Mouse (Mus musculus): ENCODE measurements at regions not wholly inside any gene's neighbourhood (a gene's known extent, or its start where the extent isn't known, plus 50 kb on each side); places are given as distances from the start of the nearest gene placed in this dataset.

- WGBS: 73% methylated on average over 6 of the region's 6 CpGs
- H3K4me3 ChIP-seq (ENCODE audit: low read length): no peak overlapping the region
- no peaks in the 10 kb centered on the region for H3K27me3 ChIP-seq (ENCODE audit: control insufficient read depth, insufficient read depth, low read length)
- no peak overlapping the region for H3K9ac ChIP-seq (ENCODE audit: low read depth, low read length)
- ATAC-seq (ENCODE audit: low FRiP score, low TSS enrichment): no peak
- H3K9me3 ChIP-seq (ENCODE audit: control insufficient read depth, low read length): no peaks in the 10 kb centered on the region
- no peak overlapping the region for H3K4me2 ChIP-seq (replicated peaks; ENCODE audit: low read depth, low read length)
- H3K4me1 ChIP-seq (ENCODE audit: control insufficient read depth, insufficient read depth, low read length): no peaks in the 10 kb centered on the region
- no peaks in the 10 kb centered on the region for H3K36me3 ChIP-seq (ENCODE audit: control insufficient read depth, insufficient read depth, low read length)
- H3K27ac ChIP-seq (ENCODE audit: low read depth, low read length): no peak overlapping the region
Measured at GRCm38 (mm10) chr5:118891131-118891530, 330.7 kb downstream of the Med13l start.

DNA sequence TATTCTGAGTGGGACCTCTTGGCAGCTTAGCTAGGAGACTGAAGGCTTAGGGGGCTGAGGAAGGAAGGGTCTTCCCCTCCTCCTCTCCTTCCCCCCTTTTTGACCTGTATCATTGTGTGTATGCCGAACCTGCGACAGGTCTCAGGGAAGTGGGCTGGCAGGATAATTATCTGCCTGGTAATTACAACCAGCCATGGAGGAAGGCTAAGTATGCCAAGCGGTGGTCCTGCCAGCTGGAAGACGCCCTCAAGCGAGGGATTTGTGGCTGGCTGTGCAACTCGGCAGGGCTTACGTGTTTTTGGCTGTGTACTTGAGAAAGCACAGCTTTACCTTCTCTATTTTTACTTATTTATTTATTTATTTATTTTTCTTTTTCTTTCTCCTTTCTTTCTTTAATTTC, 347.7 kb downstream of the Med13l start:
- Histone ChIP-seq H3K27me3 (ENCODE audit: control insufficient read depth, insufficient read depth, low read length) (no peaks in the 10 kb centered on the region), H3K27ac (ENCODE audit: low read depth, low read length) (no peak overlapping the region), H3K9me3 (ENCODE audit: control insufficient read depth, low read length) (peaks cover 6% of the 10 kb centered on the region), H3K4me1 (ENCODE audit: control insufficient read depth, insufficient read depth, low read length) (no peaks in the 10 kb centered on the region), H3K4me3 (ENCODE audit: low read length) (no peak overlapping the region), H3K36me3 (ENCODE audit: control insufficient read depth, insufficient read depth, low read length) (no peaks in the 10 kb centered on the region), H3K4me2 (replicated peaks; ENCODE audit: low read depth, low read length) (no peak overlapping the region), H3K9ac (ENCODE audit: low read depth, low read length) (no peak overlapping the region)
- WGBS: 67% methylated on average over 7 of the region's 7 CpGs
- no peak for ATAC-seq (ENCODE audit: low FRiP score, low TSS enrichment)

GRCm38 (mm10) chr5:118909756-118910155, 349.3 kb downstream of the Med13l start:
- ATAC-seq (ENCODE audit: low FRiP score, low TSS enrichment): no peak
- Histone ChIP-seq H3K4me2 (replicated peaks; ENCODE audit: low read depth, low read length) (no peak overlapping the region), H3K36me3 (ENCODE audit: control insufficient read depth, insufficient read depth, low read length) (no peaks in the 10 kb centered on the region), H3K4me1 (ENCODE audit: control insufficient read depth, insufficient read depth, low read length) (no peaks in the 10 kb centered on the region), H3K4me3 (ENCODE audit: low read length) (no peak overlapping the region), H3K9me3 (ENCODE audit: control insufficient read depth, low read length) (no peaks in the 10 kb centered on the region), H3K9ac (ENCODE audit: low read depth, low read length) (no peak overlapping the region), H3K27ac (ENCODE audit: low read depth, low read length) (no peak overlapping the region), H3K27me3 (ENCODE audit: control insufficient read depth, insufficient read depth, low read length) (no peaks in the 10 kb centered on the region)
- WGBS: 80% methylated on average over 6 of the region's 6 CpGs

DNA sequence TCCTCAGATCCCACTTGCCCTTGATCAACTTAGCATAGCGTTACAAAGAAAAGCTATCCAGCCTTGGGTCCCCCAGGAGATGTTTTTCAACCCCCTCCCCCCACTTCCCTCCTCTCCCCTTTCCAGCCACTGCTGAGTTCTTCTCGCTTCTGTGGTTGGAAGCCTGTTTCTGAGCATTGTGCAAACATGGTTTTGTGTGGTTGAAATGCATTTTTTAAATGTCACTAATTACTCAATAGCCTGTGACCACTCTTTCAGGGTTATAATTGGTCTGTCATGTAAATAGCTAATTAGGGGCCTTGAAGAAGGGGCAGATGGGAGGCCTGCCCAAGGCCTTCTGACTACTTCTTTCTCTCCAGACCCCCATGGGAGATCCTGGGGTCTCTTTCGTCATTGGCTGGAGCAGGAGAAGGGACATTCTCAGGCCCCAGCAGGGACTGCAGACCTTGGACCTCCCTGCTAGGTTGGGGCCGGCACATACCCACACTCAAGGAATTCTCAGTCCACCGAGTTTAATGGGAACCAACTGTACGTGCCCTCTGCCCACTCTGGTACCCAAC, 353.8 kb downstream of the Med13l start:
- H3K36me3 ChIP-seq (ENCODE audit: control insufficient read depth, insufficient read depth, low read length): no peaks in the 10 kb centered on the region
- ATAC-seq (ENCODE audit: low FRiP score, low TSS enrichment): no peak
- H3K27me3 ChIP-seq (ENCODE audit: control insufficient read depth, insufficient read depth, low read length): no peaks in the 10 kb centered on the region
- WGBS: 54% methylated on average over 6 of the region's 6 CpGs
- no peak overlapping the region for H3K9ac ChIP-seq (ENCODE audit: low read depth, low read length)
- no peak overlapping the region for H3K4me2 ChIP-seq (replicated peaks; ENCODE audit: low read depth, low read length)
- peaks cover 5% of the 10 kb centered on the region; the same call in 1 of the 2 replicates for H3K4me1 ChIP-seq (ENCODE audit: control insufficient read depth, insufficient read depth, low read length)
- no peak overlapping the region for H3K27ac ChIP-seq (ENCODE audit: low read depth, low read length)
- H3K4me3 ChIP-seq (ENCODE audit: low read length): no peak overlapping the region
- no peaks in the 10 kb centered on the region for H3K9me3 ChIP-seq (ENCODE audit: control insufficient read depth, low read length)

GRCm38 (mm10) chr5:118923357-118923756, 362.9 kb downstream of the Med13l start:
- no peak overlapping the region for H3K9ac ChIP-seq (ENCODE audit: low read depth, low read length)
- no peak for ATAC-seq (ENCODE audit: low FRiP score, low TSS enrichment)
- no peak overlapping the region for H3K27ac ChIP-seq (ENCODE audit: low read depth, low read length)
- H3K36me3 ChIP-seq (ENCODE audit: control insufficient read depth, insufficient read depth, low read length): no peaks in the 10 kb centered on the region
- WGBS: 90% methylated on average over 7 of the region's 7 CpGs
- no peaks in the 10 kb centered on the region for H3K9me3 ChIP-seq (ENCODE audit: control insufficient read depth, low read length)
- H3K4me3 ChIP-seq (ENCODE audit: low read length): no peak overlapping the region
- peaks cover 5% of the 10 kb centered on the region for H3K4me1 ChIP-seq (ENCODE audit: control insufficient read depth, insufficient read depth, low read length)
- H3K4me2 ChIP-seq (replicated peaks; ENCODE audit: low read depth, low read length): no peak overlapping the region
- peaks cover 5% of the 10 kb centered on the region; the same call in 1 of the 2 replicates for H3K27me3 ChIP-seq (ENCODE audit: control insufficient read depth, insufficient read depth, low read length)

DNA sequence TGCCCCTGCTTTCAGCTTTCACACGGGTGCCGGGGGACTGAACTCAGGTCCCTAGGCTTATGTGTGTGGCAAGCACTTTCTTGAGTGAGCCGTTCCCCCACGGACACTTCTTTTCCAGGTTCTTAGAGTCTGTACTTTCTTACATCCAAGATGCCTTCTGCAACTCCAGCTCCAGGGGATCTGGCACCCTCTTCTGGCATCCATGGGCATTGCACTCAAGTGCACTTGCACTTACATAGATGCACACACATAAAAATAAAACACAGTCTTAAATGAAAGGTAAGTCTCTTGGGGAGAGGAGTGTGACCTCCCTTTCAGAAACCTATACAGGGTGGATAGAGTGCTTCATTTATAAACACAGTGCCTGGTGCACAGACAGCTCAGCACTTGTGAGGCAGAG, 368.6 kb downstream of the Med13l start:
- Histone ChIP-seq H3K4me2 (replicated peaks; ENCODE audit: low read depth, low read length) (no peak overlapping the region), H3K36me3 (ENCODE audit: control insufficient read depth, insufficient read depth, low read length) (no peaks in the 10 kb centered on the region), H3K27ac (ENCODE audit: low read depth, low read length) (no peak overlapping the region), H3K4me3 (ENCODE audit: low read length) (no peak overlapping the region), H3K4me1 (ENCODE audit: control insufficient read depth, insufficient read depth, low read length) (no peaks in the 10 kb centered on the region), H3K9me3 (ENCODE audit: control insufficient read depth, low read length) (no peaks in the 10 kb centered on the region), H3K27me3 (ENCODE audit: control insufficient read depth, insufficient read depth, low read length) (peaks cover 5% of the 10 kb centered on the region; the same call in 1 of the 2 replicates), H3K9ac (ENCODE audit: low read depth, low read length) (no peak overlapping the region)
- no peak for ATAC-seq (ENCODE audit: low FRiP score, low TSS enrichment)
- 98% methylated on average over 4 of the region's 4 CpGs for WGBS

DNA sequence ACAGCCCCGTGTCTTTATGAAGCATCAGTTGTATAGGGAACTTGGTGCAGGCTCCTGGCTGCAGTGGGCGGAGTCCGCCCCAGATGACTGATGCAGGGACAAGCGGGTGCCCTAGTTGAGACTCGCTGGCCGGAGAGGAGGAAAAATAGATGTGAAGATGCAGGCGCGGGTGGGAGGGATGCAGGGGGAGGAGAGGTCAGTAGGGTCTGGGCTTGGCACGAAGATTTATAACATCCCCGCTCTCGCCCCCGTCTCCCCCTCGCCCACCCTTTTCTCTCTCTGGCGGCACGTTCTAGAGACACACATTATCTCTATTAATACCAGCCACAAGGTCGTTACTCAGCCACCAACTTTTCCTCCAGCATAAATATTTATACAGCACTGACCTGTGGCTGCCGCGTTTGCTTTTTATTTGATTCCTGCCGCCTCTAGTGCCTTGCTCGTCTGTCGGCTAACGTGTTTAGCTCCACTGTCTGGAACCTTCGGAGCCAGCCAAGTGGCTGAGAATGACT, 369.6 kb downstream of the Med13l start:
- 2% methylated on average over 18 of the region's 23 CpGs for WGBS
- Histone ChIP-seq H3K9ac (ENCODE audit: low read depth, low read length) (peak overlapping the region; percentile 13; the same call in 1 of the 2 replicates), H3K4me3 (ENCODE audit: low read length) (peak overlapping the region; percentile 3), H3K4me2 (replicated peaks; ENCODE audit: low read depth, low read length) (peak overlapping the region; percentile 40), H3K27me3 (ENCODE audit: control insufficient read depth, insufficient read depth, low read length) (peaks cover 5% of the 10 kb centered on the region; the same call in 1 of the 2 replicates), H3K27ac (ENCODE audit: low read depth, low read length) (no peak overlapping the region), H3K9me3 (ENCODE audit: control insufficient read depth, low read length) (no peaks in the 10 kb centered on the region), H3K4me1 (ENCODE audit: control insufficient read depth, insufficient read depth, low read length) (no peaks in the 10 kb centered on the region), H3K36me3 (ENCODE audit: control insufficient read depth, insufficient read depth, low read length) (no peaks in the 10 kb centered on the region)
- ATAC-seq (ENCODE audit: low FRiP score, low TSS enrichment): peak; percentile 82

DNA sequence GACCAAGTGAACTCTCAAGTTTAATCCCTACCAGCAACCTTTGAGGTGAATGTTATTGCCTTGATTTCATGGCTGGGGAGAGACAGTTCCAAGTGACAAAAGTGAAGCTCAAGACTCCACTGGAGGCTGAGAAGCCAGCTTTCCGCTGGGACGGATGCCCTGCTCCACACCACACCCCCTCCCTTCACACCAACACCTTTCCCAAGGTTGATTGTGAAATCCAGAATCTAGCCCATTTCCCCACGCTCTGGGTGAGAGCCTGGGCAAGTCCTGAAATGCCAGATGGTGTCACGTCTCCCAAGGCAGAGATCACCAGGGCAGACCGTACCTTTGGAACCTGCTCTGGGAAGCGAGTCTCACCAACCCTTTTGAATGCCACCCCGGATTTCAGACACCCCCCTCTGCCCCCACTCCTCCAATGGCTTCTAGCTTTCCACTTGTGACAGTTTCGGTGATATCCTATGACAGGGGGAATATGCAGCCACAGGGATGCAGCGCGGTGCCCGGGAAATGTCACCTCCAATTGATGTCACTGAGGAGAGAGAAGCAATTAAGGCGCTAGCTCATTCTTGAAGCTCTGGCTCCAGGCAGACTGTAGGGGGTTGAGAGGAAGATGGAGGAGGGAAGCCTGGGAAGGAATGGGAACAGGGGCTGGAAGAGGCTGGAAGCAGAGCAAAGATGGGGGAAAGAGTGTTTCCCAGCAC, 379.0 kb downstream of the Med13l start:
- Histone ChIP-seq H3K4me3 (ENCODE audit: low read length) (no peak overlapping the region), H3K9me3 (ENCODE audit: control insufficient read depth, low read length) (no peaks in the 10 kb centered on the region), H3K27ac (ENCODE audit: low read depth, low read length) (no peak overlapping the region), H3K4me2 (replicated peaks; ENCODE audit: low read depth, low read length) (no peak overlapping the region), H3K9ac (ENCODE audit: low read depth, low read length) (no peak overlapping the region), H3K36me3 (ENCODE audit: control insufficient read depth, insufficient read depth, low read length) (no peaks in the 10 kb centered on the region), H3K4me1 (ENCODE audit: control insufficient read depth, insufficient read depth, low read length) (no peaks in the 10 kb centered on the region), H3K27me3 (ENCODE audit: control insufficient read depth, insufficient read depth, low read length) (no peaks in the 10 kb centered on the region)
- ATAC-seq (ENCODE audit: low FRiP score, low TSS enrichment): no peak
- 79% methylated on average over 12 of the region's 12 CpGs for WGBS

DNA sequence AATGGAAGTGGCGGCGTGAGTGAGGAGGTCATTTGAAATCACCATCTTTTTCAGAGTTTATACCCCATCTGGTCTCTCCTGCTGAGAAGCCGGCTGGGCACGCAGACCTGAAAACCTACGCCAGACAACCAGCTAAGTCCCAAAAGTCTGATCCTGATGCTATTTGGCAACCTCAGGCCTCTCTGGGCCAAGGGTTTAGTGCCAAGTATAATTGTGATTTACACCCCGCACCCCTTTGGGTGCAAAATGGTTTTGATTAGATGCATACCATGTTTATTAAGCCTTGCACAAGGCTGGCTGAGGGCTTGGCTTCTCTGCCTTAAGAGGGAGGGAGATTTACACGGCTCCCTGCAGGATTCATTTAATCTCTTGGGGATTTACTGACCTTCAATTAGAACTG, 383.8 kb downstream of the Med13l start:
- ATAC-seq (ENCODE audit: low FRiP score, low TSS enrichment): no peak
- H3K9me3 ChIP-seq (ENCODE audit: control insufficient read depth, low read length): no peaks in the 10 kb centered on the region
- no peak overlapping the region for H3K4me2 ChIP-seq (replicated peaks; ENCODE audit: low read depth, low read length)
- WGBS: 41% methylated on average over 7 of the region's 7 CpGs
- H3K27ac ChIP-seq (ENCODE audit: low read depth, low read length): no peak overlapping the region
- no peaks in the 10 kb centered on the region for H3K27me3 ChIP-seq (ENCODE audit: control insufficient read depth, insufficient read depth, low read length)
- no peak overlapping the region for H3K4me3 ChIP-seq (ENCODE audit: low read length)
- H3K9ac ChIP-seq (ENCODE audit: low read depth, low read length): no peak overlapping the region
- no peaks in the 10 kb centered on the region for H3K4me1 ChIP-seq (ENCODE audit: control insufficient read depth, insufficient read depth, low read length)
- H3K36me3 ChIP-seq (ENCODE audit: control insufficient read depth, insufficient read depth, low read length): no peaks in the 10 kb centered on the region

Measured in kidney, embryonic 14.5 days (tissue).